ENCODE assay signal across 28 mouse cellular contexts in the genomic region with DNA sequence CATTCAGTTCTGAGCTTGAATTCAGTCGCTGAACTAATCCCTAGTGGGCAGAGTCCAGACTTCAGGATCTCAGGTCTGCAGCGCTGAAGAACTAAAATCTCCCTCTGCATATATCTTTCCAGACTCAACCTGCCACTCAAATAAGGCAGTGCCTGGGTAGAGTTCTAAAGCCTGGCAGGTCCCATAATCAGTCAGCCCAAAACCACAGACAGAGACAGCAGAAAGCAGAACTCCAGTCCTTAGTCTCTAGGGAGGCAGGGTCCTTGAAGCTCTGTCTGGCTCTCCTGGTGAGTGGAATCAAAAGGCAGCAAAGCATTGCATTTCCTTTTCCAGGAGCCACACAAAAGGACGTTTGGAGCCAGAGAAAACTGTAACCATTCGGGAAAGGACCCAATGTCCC. TPM values are rescaled to one million over a fixed set of nuclear protein-coding genes. Genes with fewer than 3 reads are reported as not detected.
A peak's percentile ranks its signal among the peaks of the same experiment; 100 is the strongest.
DNase-seq lines count a peak whose midpoint lies in the region; ATAC-seq lines count a peak whose summit lies in the region.
"Had no signal": no experiment of that assay in that cellular context is flagged by ENCODE, and none has a peak within 500 bp of the region (broad histone marks: within the 10 kb centered on the region; RNA-seq: fewer than 3 reads in every experiment).

No protein-coding gene starts in this region.

- no peak overlapping the region for H3K27ac ChIP-seq in forebrain, embryonic 13.5 days
- H3K27ac ChIP-seq in forebrain, embryonic 16.5 days (ENCODE audit: low read length) = no peak overlapping the region
- no peak overlapping the region for H3K27ac ChIP-seq in neural tube, embryonic 11.5 days (ENCODE audit: low read depth, low read length)
- no peak overlapping the region for H3K27ac ChIP-seq in kidney, embryonic 15.5 days
- H3K27ac ChIP-seq: forebrain, embryonic 15.5 days; heart, embryonic 10.5 days; left cerebral cortex, adult 2 months; limb, embryonic 12.5 days; liver, embryonic 15.5 days; lung, embryonic 15.5 days had no signal

- ATAC-seq in forebrain, embryonic 13.5 days = no peak
- no peak for ATAC-seq in forebrain, embryonic 16.5 days
- ATAC-seq in neural tube, embryonic 11.5 days (ENCODE audit: insufficient read depth, low FRiP score, low TSS enrichment) = no peak
- peak; percentile 52 for ATAC-seq in megakaryocyte progenitor cell, adult 5-6 weeks (replicated peaks; ENCODE audit: poor library complexity)
- ATAC-seq in kidney, embryonic 15.5 days (replicated peaks; ENCODE audit: low FRiP score) = no peak
- ATAC-seq: activated CD4-positive, CD25-positive, alpha-beta regulatory T cell, adult 4 months; forebrain, embryonic 15.5 days; intestine, embryonic 16.5 days had no signal

- no peak for DNase-seq in neural tube, embryonic 11.5 days (ENCODE audit: low spot score)
- DNase-seq in neural tube, embryonic 10.5 days (ENCODE audit: extremely low spot score, low spot score) = no peak
- no peak for DNase-seq in kidney, adult 9 months
- no peak for DNase-seq in left cerebral cortex, adult 11 months (ENCODE audit: low spot score)
- DNase-seq: adrenal gland, adult 2 months; cerebellum, adult 8-10 months; cerebellum, postnatal 25 days; heart, adult 11 months; heart, postnatal 4 days; kidney, postnatal 25 days; midbrain, embryonic 14.5 days; thymus, postnatal 4 days had no signal

- H3K27me3 ChIP-seq in forebrain, embryonic 13.5 days = peaks cover 40% of the 10 kb centered on the region
- H3K27me3 ChIP-seq in forebrain, embryonic 16.5 days (replicated peaks; ENCODE audit: control insufficient read depth, insufficient read depth, low read length) = peaks cover 5% of the 10 kb centered on the region
- peaks cover 3% of the 10 kb centered on the region; the same call in 1 of the 2 replicates for H3K27me3 ChIP-seq in neural tube, embryonic 11.5 days (ENCODE audit: control insufficient read depth, insufficient read depth, low read length)
- H3K27me3 ChIP-seq in kidney, embryonic 15.5 days = peaks cover 45% of the 10 kb centered on the region

- H3K36me3 ChIP-seq in forebrain, embryonic 13.5 days (ENCODE audit: poor library complexity, severe bottlenecking) = no peaks in the 10 kb centered on the region
- H3K36me3 ChIP-seq in forebrain, embryonic 16.5 days (ENCODE audit: control insufficient read depth, insufficient read depth) = no peaks in the 10 kb centered on the region
- no peaks in the 10 kb centered on the region for H3K36me3 ChIP-seq in neural tube, embryonic 11.5 days (ENCODE audit: control insufficient read depth, insufficient read depth, low read length)
- no peaks in the 10 kb centered on the region for H3K36me3 ChIP-seq in kidney, embryonic 15.5 days
- H3K36me3 ChIP-seq: forebrain, embryonic 15.5 days; heart, embryonic 10.5 days; limb, embryonic 12.5 days; liver, embryonic 15.5 days; lung, embryonic 15.5 days had no signal

- H3K4me2 ChIP-seq in forebrain, embryonic 13.5 days = 0 out of 2 replicates have a peak overlapping the region, but pooled peaks have one; percentile 1
- H3K4me2 ChIP-seq in forebrain, embryonic 16.5 days (ENCODE audit: low read length) = no peak overlapping the region
- peak overlapping the region; percentile 91 for H3K4me2 ChIP-seq in neural tube, embryonic 11.5 days (ENCODE audit: low read depth)
- H3K4me2 ChIP-seq in kidney, embryonic 15.5 days = no peak overlapping the region
- H3K4me2 ChIP-seq: forebrain, embryonic 15.5 days; limb, embryonic 12.5 days; liver, embryonic 15.5 days; lung, embryonic 15.5 days had no signal

- no peaks in the 10 kb centered on the region for H3K9me3 ChIP-seq in forebrain, embryonic 13.5 days (replicated peaks)
- H3K9me3 ChIP-seq in forebrain, embryonic 16.5 days (ENCODE audit: control insufficient read depth, low read length) = no peaks in the 10 kb centered on the region
- no peaks in the 10 kb centered on the region for H3K9me3 ChIP-seq in neural tube, embryonic 11.5 days (ENCODE audit: control insufficient read depth, low read length)
- H3K9me3 ChIP-seq in kidney, embryonic 15.5 days (replicated peaks) = no peaks in the 10 kb centered on the region
- H3K9me3 ChIP-seq: forebrain, embryonic 15.5 days; heart, embryonic 10.5 days; limb, embryonic 12.5 days; liver, embryonic 15.5 days; lung, embryonic 15.5 days had no signal

- WGBS in forebrain, embryonic 13.5 days = 16% methylated on average over 4 of the region's 4 CpGs
- 23% methylated on average over 4 of the region's 4 CpGs for WGBS in forebrain, embryonic 16.5 days
- WGBS in neural tube, embryonic 11.5 days = 17% methylated on average over 4 of the region's 4 CpGs
- WGBS in kidney, embryonic 15.5 days = 30% methylated on average over 4 of the region's 4 CpGs

- peaks cover 25% of the 10 kb centered on the region for H3K4me1 ChIP-seq in forebrain, embryonic 13.5 days
- peaks cover 11% of the 10 kb centered on the region for H3K4me1 ChIP-seq in forebrain, embryonic 16.5 days (replicated peaks; ENCODE audit: control insufficient read depth, insufficient read depth, low read length)
- peaks cover 26% of the 10 kb centered on the region for H3K4me1 ChIP-seq in neural tube, embryonic 11.5 days (ENCODE audit: control insufficient read depth, insufficient read depth, low read length)
- H3K4me1 ChIP-seq in kidney, embryonic 15.5 days = peaks cover 21% of the 10 kb centered on the region

- no peak overlapping the region for H3K9ac ChIP-seq in forebrain, embryonic 13.5 days
- no peak overlapping the region for H3K9ac ChIP-seq in forebrain, embryonic 16.5 days (replicated peaks; ENCODE audit: low read depth, low read length)
- peak overlapping the region; percentile 29; the same call in 1 of the 2 replicates for H3K9ac ChIP-seq in neural tube, embryonic 11.5 days (ENCODE audit: low read length)
- H3K9ac ChIP-seq in kidney, embryonic 15.5 days = no peak overlapping the region
- H3K9ac ChIP-seq: forebrain, embryonic 15.5 days; limb, embryonic 12.5 days; liver, embryonic 15.5 days; lung, embryonic 15.5 days had no signal

- H3K4me3 ChIP-seq in forebrain, embryonic 13.5 days = no peak overlapping the region
- H3K4me3 ChIP-seq in forebrain, embryonic 16.5 days (replicated peaks; ENCODE audit: low read length) = no peak overlapping the region
- H3K4me3 ChIP-seq in neural tube, embryonic 11.5 days (ENCODE audit: low read depth, low read length) = peak overlapping the region; percentile 70
- H3K4me3 ChIP-seq in kidney, embryonic 15.5 days (replicated peaks) = no peak overlapping the region
- H3K4me3 ChIP-seq: forebrain, embryonic 15.5 days; left cerebral cortex, adult 2 months; limb, embryonic 12.5 days; liver, embryonic 15.5 days; lung, embryonic 15.5 days had no signal

RNA-seq across cellular contexts. Expression of gene Scube2, which starts 1.9 kb away (rescaled TPM):
- 0.77 and 0.79 TPM in 2 replicates for polyA plus RNA-seq in forebrain, embryonic 13.5 days (2015; fragmentation: Nextera tagmentation; extraction: Ambion mirVana)
- polyA plus RNA-seq in forebrain, embryonic 16.5 days (2015; fragmentation: Nextera tagmentation; extraction: Ambion mirVana) = 0.46 and 0.70 TPM in 2 replicates
- 19.4 and 22.1 TPM in 2 replicates for polyA plus RNA-seq in neural tube, embryonic 11.5 days (2014; fragmentation: Nextera tagmentation; extraction: Ambion mirVana)
- total RNA-seq in megakaryocyte progenitor cell, adult 5-6 weeks (2015) = not detected in 2 replicates
- 0.07 TPM in 1 of 2 replicates, not detected in the other for total RNA-seq in megakaryocyte progenitor cell, adult 5-6 weeks (2017)
- 0.89 and 1.0 TPM in 2 replicates for polyA plus RNA-seq in kidney, embryonic 15.5 days (2015; fragmentation: Nextera tagmentation; extraction: Ambion mirVana)
- total RNA-seq: megakaryocyte, adult 5-6 weeks; monocyte, adult 5-6 weeks had no signal
- polyA plus RNA-seq: liver, adult 2 months; thymus, postnatal 0 days had no signal

Comparison
In these comparisons a context has a peak if more than half of its experiments do, and no peak if none do; other contexts are left out.
1. H3K4me2 ChIP-seq: peak in forebrain, embryonic 13.5 days (single experiment) and neural tube, embryonic 11.5 days (single experiment); none in forebrain, embryonic 16.5 days (single experiment) and kidney, embryonic 15.5 days (single experiment).
2. RNA of gene Scube2, which starts 1.9 kb away (polyA plus RNA-seq): 19.4 to 22.1 TPM in neural tube, embryonic 11.5 days; 0.89 to 1.0 TPM in kidney, embryonic 15.5 days, 0.77 to 0.79 TPM in forebrain, embryonic 13.5 days and 0.46 to 0.70 TPM in forebrain, embryonic 16.5 days; every median in the first group is over 10 times any median in the second.